Mouse (Mus musculus) myocyte (in vitro differentiated cells): ENCODE results near the gene Resp18. TPM values are rescaled to one million over a fixed set of nuclear protein-coding genes. Genes with fewer than 3 reads are reported as not detected.

Source experiments
- H3K27me3 ChIP-seq: one replicate; pipeline ENCODE4 v1.6.1; 2011; ENCODE audit not compliant: control insufficient read depth, insufficient read depth, insufficient read length
- H3K36me3 ChIP-seq: one replicate; pipeline ENCODE4 v1.6.1; 2011; ENCODE audit not compliant: control insufficient read depth, insufficient read depth
- H3K4me2 ChIP-seq: one replicate; pipeline ENCODE4 v1.6.1; 2011; ENCODE audit warnings: low read depth, control low read depth
- H3K4me3 ChIP-seq: one replicate; pipeline ENCODE4 v1.5.1; 2011; ENCODE audit warnings: mild to moderate bottlenecking, control low read depth, moderate library complexity
- H3K79me2 ChIP-seq: one replicate; pipeline ENCODE4 v1.6.1; 2011; ENCODE audit not compliant: control insufficient read depth, insufficient read depth
- H3ac ChIP-seq: one replicate; pipeline ENCODE4 v1.6.1; 2011; ENCODE audit not compliant: control insufficient read depth, insufficient read length
- CEBPB ChIP-seq: IDR thresholded peaks from 2 replicates; pipeline ENCODE4 v1.6.1; 2011; ENCODE audit warnings: mild to moderate bottlenecking, moderate library complexity; ENCODE audit not compliant: poor library complexity, insufficient read depth, severe bottlenecking
- E2F4 ChIP-seq: IDR thresholded peaks from one replicate; pipeline ENCODE4 v1.6.1; 2011; ENCODE audit warnings: mild to moderate bottlenecking, control low read depth, moderate library complexity; ENCODE audit not compliant: insufficient read depth
- MAX ChIP-seq: IDR thresholded peaks from one replicate; pipeline ENCODE4 v1.6.1; 2011; ENCODE audit warnings: low read depth, mild to moderate bottlenecking, control low read depth
- MYOD1 ChIP-seq, 3 experiments: IDR thresholded peaks; one replicate each; pipeline ENCODE4 v1.6.1; 2011; ENCODE audit warnings: control low read depth in 2 of 3, low read depth in 2 of 3, mild to moderate bottlenecking in 2 of 3, moderate library complexity in 1 of 3; ENCODE audit not compliant: insufficient read length in 2 of 3, control insufficient read depth in 1 of 3
- MYOG ChIP-seq, 3 experiments: IDR thresholded peaks; one replicate each; pipeline ENCODE4 v1.6.1; 2011; ENCODE audit warnings: control low read depth in 2 of 3, low read depth in 2 of 3, mild to moderate bottlenecking in 2 of 3; ENCODE audit not compliant: insufficient read length in 2 of 3, control insufficient read depth in 1 of 3, insufficient read depth in 1 of 3
- POLR2A ChIP-seq: IDR thresholded peaks from one replicate; pipeline ENCODE4 v1.6.1; 2011; ENCODE audit warnings: low read depth, mild to moderate bottlenecking, control low read depth, moderate library complexity; ENCODE audit not compliant: insufficient read length
- POLR2AphosphoS2 ChIP-seq: IDR thresholded peaks from one replicate; pipeline ENCODE4 v1.6.1; 2011; ENCODE audit warnings: low read depth, control low read depth; ENCODE audit not compliant: insufficient read length
- REST ChIP-seq: IDR thresholded peaks from one replicate; pipeline ENCODE4 v1.6.1; 2011; ENCODE audit warnings: mild to moderate bottlenecking, control low read depth, moderate library complexity; ENCODE audit not compliant: insufficient read depth, insufficient read length
- SRF ChIP-seq: IDR thresholded peaks from one replicate; pipeline ENCODE4 v1.6.1; 2011; ENCODE audit warnings: low read depth; ENCODE audit not compliant: control insufficient read depth, insufficient read length
- TCF12 ChIP-seq: IDR thresholded peaks from one replicate; pipeline ENCODE4 v1.6.1; 2011; ENCODE audit warnings: mild to moderate bottlenecking, control low read depth; ENCODE audit not compliant: poor library complexity, insufficient read depth, severe bottlenecking
- TCF3 ChIP-seq: IDR thresholded peaks from one replicate; pipeline ENCODE4 v1.6.1; 2011; ENCODE audit warnings: low read depth, control low read depth; ENCODE audit not compliant: insufficient read length
- USF1 ChIP-seq: IDR thresholded peaks from one replicate; pipeline ENCODE4 v1.6.1; 2011; ENCODE audit warnings: low read depth, mild to moderate bottlenecking, control low read depth, moderate library complexity
- polyA plus RNA-seq: library from polyadenylated mRNA; unstranded; fragments of >200 nt; fragmentation: generic; extraction: Trizol; gene quantifications from one replicate; pipeline ENCODE4 v1.2.1, GENCODE M21; 2012; ENCODE audit warnings: missing spikeins

The Resp18 gene
- polyA plus RNA-seq, 1 experiment: not detected

DNA sequence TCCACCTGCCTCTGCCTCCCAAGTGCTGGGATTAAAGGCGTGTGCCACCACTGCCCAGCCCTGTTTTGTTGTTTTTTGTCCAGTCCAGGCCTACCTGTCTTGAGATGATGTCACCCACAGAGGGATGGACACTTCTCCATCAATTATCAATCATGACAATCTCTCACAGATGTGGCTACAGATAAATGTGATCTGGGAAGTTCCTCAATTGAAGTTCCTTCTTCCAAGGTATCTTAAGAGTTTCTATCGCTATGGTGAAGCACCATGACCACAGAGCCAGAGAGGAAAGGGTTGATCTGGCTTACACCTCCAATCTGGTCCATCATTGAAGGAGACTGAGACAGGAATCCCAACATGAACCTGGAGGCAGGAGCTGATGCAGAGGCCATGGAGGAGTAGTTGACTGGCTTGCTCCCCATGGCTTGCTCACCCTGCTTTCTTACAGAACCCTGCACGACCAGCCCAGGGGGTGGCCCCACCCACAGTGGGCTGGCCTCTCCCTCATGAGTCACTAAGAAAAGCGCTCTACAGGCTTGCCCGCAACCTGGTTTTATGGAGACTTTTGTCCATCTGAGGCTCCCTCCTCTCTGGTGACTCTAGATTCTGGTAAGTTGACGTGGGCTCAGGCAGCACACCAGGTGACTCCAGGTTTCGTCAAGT, 47.8 kb downstream of the Resp18 start:
- Histone ChIP-seq H3K4me2 (peak overlapping the region; percentile 82), H3ac (no peak overlapping the region), H3K4me3 (no peak overlapping the region), H3K36me3 (no peaks in the 10 kb centered on the region), H3K79me2 (no peaks in the 10 kb centered on the region), H3K27me3 (no peaks in the 10 kb centered on the region)
- TF ChIP-seq TCF3 (no peak), POLR2AphosphoS2 (peak; percentile 55), CEBPB (no peak), MYOG (IDR thresholded peaks at IDR 0.05; ENCODE audit: control insufficient read depth in 1 of 3, insufficient read depth in 1 of 3, insufficient read length in 2 of 3, low read depth in 2 of 3) (no peak), POLR2A (peak; percentile 31), SRF (no peak), MYOD1 (IDR thresholded peaks at IDR 0.05; ENCODE audit: control insufficient read depth in 1 of 3, insufficient read length in 2 of 3, low read depth in 2 of 3) (no peak), TCF12 (no peak), E2F4 (no peak), MAX (no peak), REST (no peak), USF1 (no peak)

GRCm38 (mm10) chr1:75229158-75229557, 49.1 kb downstream of the Resp18 start:
- no peaks in the 10 kb centered on the region for H3K79me2 ChIP-seq
- H3K36me3 ChIP-seq: no peaks in the 10 kb centered on the region
- H3K4me3 ChIP-seq: no peak overlapping the region
- H3K27me3 ChIP-seq: no peaks in the 10 kb centered on the region
- peak overlapping the region; percentile 28 for H3K4me2 ChIP-seq
- H3ac ChIP-seq: no peak overlapping the region
- TF ChIP-seq REST (no peak), MAX (no peak), SRF (no peak), MYOG (IDR thresholded peaks at IDR 0.05; ENCODE audit: control insufficient read depth in 1 of 3, insufficient read depth in 1 of 3, insufficient read length in 2 of 3, low read depth in 2 of 3) (no peak), TCF3 (no peak), USF1 (no peak), TCF12 (no peak), MYOD1 (IDR thresholded peaks at IDR 0.05; ENCODE audit: control insufficient read depth in 1 of 3, insufficient read length in 2 of 3, low read depth in 2 of 3) (no peak), POLR2AphosphoS2 (no peak), CEBPB (no peak), POLR2A (no peak), E2F4 (no peak)

- no peaks in the 10 kb centered on the region for H3K79me2 ChIP-seq
Observed at GRCm38 (mm10) chr1:75227653-75228052, 50.6 kb downstream of the Resp18 start.

GRCm38 (mm10) chr1:75226138-75226537, 52.1 kb downstream of the Resp18 start:
- TF ChIP-seq USF1: no peak
- no peak for TF ChIP-seq MAX
- no peak for TF ChIP-seq REST
- TF ChIP-seq SRF: no peak
- TF ChIP-seq MYOG (IDR thresholded peaks at IDR 0.05; ENCODE audit: control insufficient read depth in 1 of 3, insufficient read depth in 1 of 3, insufficient read length in 2 of 3, low read depth in 2 of 3): no peak
- no peak for TF ChIP-seq POLR2A
- TF ChIP-seq TCF12: no peak
- TF ChIP-seq TCF3: no peak
- TF ChIP-seq E2F4: no peak
- Histone ChIP-seq H3K36me3 (no peaks in the 10 kb centered on the region), H3K27me3 (no peaks in the 10 kb centered on the region), H3K4me3 (no peak overlapping the region), H3ac (no peak overlapping the region), H3K79me2 (no peaks in the 10 kb centered on the region), H3K4me2 (no peak overlapping the region)

More at GRCm38 (mm10) chr1:75227653-75228052, 50.6 kb downstream of the Resp18 start:
- no peaks in the 10 kb centered on the region for H3K36me3 ChIP-seq
- H3K4me2 ChIP-seq: no peak overlapping the region
- no peak overlapping the region for H3ac ChIP-seq
- no peak overlapping the region for H3K4me3 ChIP-seq
- no peaks in the 10 kb centered on the region for H3K27me3 ChIP-seq
- TF ChIP-seq SRF: no peak
- no peak for TF ChIP-seq TCF3
- no peak for TF ChIP-seq POLR2AphosphoS2
- TF ChIP-seq CEBPB: no peak
- no peak for TF ChIP-seq TCF12
- no peak for TF ChIP-seq MYOD1 (IDR thresholded peaks at IDR 0.05; ENCODE audit: control insufficient read depth in 1 of 3, insufficient read length in 2 of 3, low read depth in 2 of 3)

DNA sequence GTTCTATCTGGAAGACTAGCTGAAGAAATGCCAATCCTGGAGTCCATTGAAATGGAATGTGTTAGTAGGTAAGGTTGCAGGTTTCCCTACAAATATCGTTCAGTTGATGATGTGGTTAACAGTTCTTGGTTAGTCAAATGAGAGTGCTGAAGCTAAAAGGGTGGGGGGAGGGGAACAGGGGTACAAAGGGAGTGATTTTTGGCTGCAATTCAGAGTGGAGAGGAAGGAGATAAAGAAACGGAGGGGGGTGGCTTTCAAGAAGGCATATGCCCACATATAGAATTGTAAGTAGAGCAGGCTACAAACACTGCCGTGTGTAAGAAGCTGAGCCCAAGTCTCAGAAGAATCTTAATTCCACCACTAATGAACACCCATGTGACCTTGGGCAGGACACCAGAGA, 52.7 kb downstream of the Resp18 start:
- Histone ChIP-seq H3K4me3 (no peak overlapping the region), H3K79me2 (no peaks in the 10 kb centered on the region), H3ac (no peak overlapping the region), H3K27me3 (no peaks in the 10 kb centered on the region), H3K4me2 (no peak overlapping the region), H3K36me3 (no peaks in the 10 kb centered on the region)
- TF ChIP-seq MYOG (IDR thresholded peaks at IDR 0.05; ENCODE audit: control insufficient read depth in 1 of 3, insufficient read depth in 1 of 3, insufficient read length in 2 of 3, low read depth in 2 of 3): no peak
- TF ChIP-seq TCF12: no peak
- no peak for TF ChIP-seq POLR2AphosphoS2
